Mouse (Mus musculus) spleen, adult 2 months (tissue): ENCODE results near the gene Med7.
"Not testable (repeated sequence)": the region's sequence is repeated elsewhere in the genome, so short reads cannot be mapped to it uniquely, and the experiment has no call there.

Experiments
- CTCF ChIP-seq: fragments of 200-500 bp; IDR thresholded peaks from 2 replicates; pipeline ENCODE4 v1.5.1; 2011; ENCODE audit warnings: mild to moderate bottlenecking, inconsistent platforms; ENCODE audit not compliant: insufficient read depth, insufficient read length, insufficient replicate concordance; ENCODE audit errors: extremely low read depth
- POLR2A ChIP-seq: fragments of 200-500 bp; IDR thresholded peaks from 2 replicates; pipeline ENCODE4 v1.6.1; 2011; ENCODE audit warnings: low read depth, low read length, inconsistent platforms

GRCm38 (mm10) chr11:46428131-46428530, 8.6 kb upstream of the Med7 start:
- not testable (repeated sequence) for TF ChIP-seq CTCF, POLR2A
